Mouse (Mus musculus) olfactory bulb, adult 2 months (tissue): Measurements from ENCODE around the gene Gbe1. TPM values are rescaled to one million over a fixed set of nuclear protein-coding genes. Genes with fewer than 3 reads are reported as not detected.

Source experiments
- H3K27ac ChIP-seq: fragments of 200-500 bp; 2 replicates; pipeline ENCODE4 v1.5.1; 2012; ENCODE audit warnings: low read depth, low read length; ENCODE audit not compliant: insufficient read depth
- H3K4me1 ChIP-seq: fragments of 200-500 bp; 2 replicates; pipeline ENCODE4 v1.6.1; 2012; ENCODE audit warnings: low read length; ENCODE audit not compliant: control insufficient read depth, insufficient read depth
- H3K4me3 ChIP-seq: fragments of 200-500 bp; 2 replicates; pipeline ENCODE4 v1.5.1; 2012; ENCODE audit warnings: mild to moderate bottlenecking, low read depth, low read length, moderate library complexity; ENCODE audit not compliant: insufficient read depth
- CTCF ChIP-seq: fragments of 200-500 bp; IDR thresholded peaks from 2 replicates; pipeline ENCODE4 v1.5.1; 2012; ENCODE audit warnings: low read depth, mild to moderate bottlenecking, low read length, moderate library complexity; ENCODE audit not compliant: insufficient read depth
- POLR2A ChIP-seq: fragments of 200-500 bp; IDR thresholded peaks from 2 replicates; pipeline ENCODE4 v1.6.1; 2012; ENCODE audit warnings: mild to moderate bottlenecking, low read depth, low read length, moderate library complexity; ENCODE audit not compliant: insufficient read depth
- WGBS: fragments of 180-500 bp; shearing (Covaris S2); methylation state at CpG from one replicate; pipeline ENCODE4 v1.1.7; 2018; 5-methylcytosine and 5-hydroxymethylcytosine counted together
- polyA plus RNA-seq: library from polyadenylated mRNA; stranded (reverse); fragments of >200 nt; gene quantifications from 2 replicates; pipeline ENCODE4 v1.2.4, GENCODE M21; 2012; ENCODE audit warnings: low replicate concordance; ENCODE audit not compliant: missing spikeins, insufficient read depth, insufficient read length

The Gbe1 gene
- polyA plus RNA-seq, 1 experiment = not detected

DNA sequence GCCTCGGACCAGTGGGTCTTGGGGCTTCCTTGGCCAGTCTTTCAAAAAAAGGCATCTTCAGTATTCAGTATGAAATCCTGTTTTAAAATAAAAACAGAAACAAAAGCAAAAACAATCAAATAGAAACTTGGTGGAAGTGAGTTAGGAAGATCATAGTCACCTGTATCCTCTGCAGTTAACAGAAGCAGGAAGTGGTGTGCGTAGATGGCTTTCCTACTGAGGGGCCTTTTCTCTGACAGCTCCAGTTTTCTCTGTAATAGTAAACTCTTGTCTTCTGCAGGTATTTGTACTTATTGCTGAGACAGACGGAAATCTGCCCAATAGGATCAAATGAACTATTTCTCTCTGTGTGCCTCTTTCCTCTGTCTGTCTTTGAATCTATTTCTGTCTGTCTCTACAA is 81.5 kb downstream of the Gbe1 start:
- WGBS = 91% methylated on average over 3 of the region's 3 CpGs
- TF ChIP-seq POLR2A (no peak), CTCF (no peak)
- Histone ChIP-seq H3K4me3 (no peak overlapping the region), H3K4me1 (no peaks in the 10 kb centered on the region), H3K27ac (no peak overlapping the region)

DNA sequence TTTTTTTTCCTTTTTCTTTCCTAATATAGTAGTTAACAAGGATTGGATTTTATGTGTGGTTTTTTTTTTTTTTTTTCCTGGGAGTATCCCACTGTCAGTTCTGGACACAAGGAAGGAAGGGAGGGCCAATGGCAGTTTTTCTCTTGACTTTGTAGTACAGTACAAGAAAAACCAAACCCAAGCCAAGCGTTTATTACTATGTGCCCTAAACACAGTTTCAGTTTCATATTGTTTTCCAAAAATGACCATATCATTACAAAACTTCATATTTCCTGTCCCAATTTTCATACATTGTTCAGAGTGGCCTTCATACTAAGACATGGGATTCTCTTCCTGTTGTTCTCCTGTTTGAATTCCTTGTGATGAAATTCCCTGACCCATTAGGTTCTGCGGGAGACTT is 94.0 kb downstream of the Gbe1 start:
- TF ChIP-seq POLR2A (no peak), CTCF (no peak)
- Histone ChIP-seq H3K4me1 (no peaks in the 10 kb centered on the region), H3K27ac (no peak overlapping the region), H3K4me3 (no peak overlapping the region)
- 96% methylated on average over 2 of the region's 2 CpGs for WGBS

DNA sequence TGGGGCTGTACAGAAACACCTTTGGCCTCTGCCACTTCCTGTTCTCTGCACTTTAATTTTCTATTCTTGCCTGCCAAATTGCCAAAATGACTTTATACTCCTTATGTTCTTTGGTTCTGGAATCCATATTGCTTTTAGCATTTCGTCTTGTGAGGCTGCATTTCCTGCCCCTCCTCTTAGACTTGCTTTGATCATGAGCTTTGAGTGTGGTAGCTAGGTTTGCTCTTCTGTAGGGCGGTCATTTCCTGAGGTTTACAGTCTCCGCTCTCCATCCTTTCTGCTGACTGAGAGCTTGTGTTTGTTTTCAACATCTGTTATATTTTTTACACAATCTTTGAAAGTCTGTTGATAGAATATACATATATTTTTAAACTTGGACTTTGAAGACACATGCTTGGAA is 107.3 kb downstream of the Gbe1 start:
- TF ChIP-seq POLR2A = no peak
- Histone ChIP-seq H3K4me1 (no peaks in the 10 kb centered on the region), H3K4me3 (no peak overlapping the region), H3K27ac (no peak overlapping the region)
- 85% methylated on average over 3 of the region's 3 CpGs for WGBS

DNA sequence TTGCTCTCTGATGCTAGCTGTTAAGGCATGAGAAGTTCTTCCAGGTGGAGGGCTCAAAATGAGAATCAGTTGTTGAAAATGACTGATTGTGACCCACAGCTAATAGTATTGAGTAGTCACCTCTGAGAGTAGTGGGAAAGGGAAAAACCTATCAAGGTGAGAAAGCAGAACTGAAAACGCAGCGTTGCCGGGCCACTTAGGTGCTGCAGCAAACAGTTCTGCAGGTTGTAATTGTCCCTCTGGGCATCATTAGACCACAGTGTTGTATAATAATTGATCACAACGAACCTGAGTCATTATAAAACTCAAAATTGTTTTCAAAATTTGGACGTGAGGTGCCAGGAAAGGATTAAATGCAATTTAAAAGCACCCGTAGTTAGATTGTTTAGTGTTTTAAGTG is 135.8 kb downstream of the Gbe1 start:
- no peaks in the 10 kb centered on the region for H3K4me1 ChIP-seq
- no peak overlapping the region for H3K27ac ChIP-seq
- no peak for TF ChIP-seq POLR2A
- no peak for TF ChIP-seq CTCF
- WGBS = 81% methylated on average over 6 of the region's 6 CpGs
- H3K4me3 ChIP-seq = no peak overlapping the region

DNA sequence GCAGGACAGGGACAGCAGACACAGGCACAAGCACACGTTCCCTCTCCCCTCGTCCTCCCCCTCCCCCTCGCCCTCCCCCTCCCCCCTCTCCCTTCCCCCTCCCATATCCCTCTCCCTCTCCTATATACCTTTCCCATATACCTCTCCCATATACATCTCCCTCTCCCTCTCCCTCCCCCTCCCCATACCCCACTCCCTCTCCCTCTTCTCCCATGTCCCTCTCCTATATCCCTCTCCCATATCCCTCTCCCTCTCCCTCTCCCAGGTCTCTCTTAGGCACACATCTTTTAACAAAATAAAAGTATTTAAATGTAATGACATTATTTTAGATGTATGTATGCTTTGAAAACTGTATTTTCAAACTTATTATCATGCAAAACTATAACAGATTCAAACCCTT is 161.8 kb downstream of the Gbe1 start:
- no peaks in the 10 kb centered on the region for H3K4me1 ChIP-seq
- WGBS = 54% methylated on average over 3 of the region's 3 CpGs
- no peak overlapping the region for H3K27ac ChIP-seq
- no peak for TF ChIP-seq POLR2A
- TF ChIP-seq CTCF = no peak
- no peak overlapping the region for H3K4me3 ChIP-seq

DNA sequence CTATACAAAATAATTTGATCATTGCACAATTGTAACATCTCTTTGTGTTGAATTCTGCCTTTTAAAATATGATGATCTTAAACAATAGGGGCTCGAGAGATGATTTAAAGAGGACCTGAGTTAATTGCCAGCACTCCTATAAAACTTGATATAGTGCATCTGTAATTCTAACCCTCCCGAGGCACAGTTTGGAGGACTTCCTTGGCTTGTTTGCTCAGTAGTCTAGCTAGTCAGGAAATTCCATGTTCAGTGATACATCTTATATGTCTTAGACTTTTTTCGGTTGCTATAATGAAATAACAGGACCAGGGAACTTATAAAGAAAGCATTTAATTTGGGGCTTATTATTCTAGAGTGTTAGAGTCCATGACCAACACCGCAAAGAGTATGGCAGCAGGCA is 162.4 kb downstream of the Gbe1 start:
- TF ChIP-seq POLR2A = no peak
- TF ChIP-seq CTCF = no peak
- Histone ChIP-seq H3K4me1 (no peaks in the 10 kb centered on the region), H3K27ac (no peak overlapping the region), H3K4me3 (no peak overlapping the region)
- WGBS = 91% methylated on average over 4 of the region's 4 CpGs

DNA sequence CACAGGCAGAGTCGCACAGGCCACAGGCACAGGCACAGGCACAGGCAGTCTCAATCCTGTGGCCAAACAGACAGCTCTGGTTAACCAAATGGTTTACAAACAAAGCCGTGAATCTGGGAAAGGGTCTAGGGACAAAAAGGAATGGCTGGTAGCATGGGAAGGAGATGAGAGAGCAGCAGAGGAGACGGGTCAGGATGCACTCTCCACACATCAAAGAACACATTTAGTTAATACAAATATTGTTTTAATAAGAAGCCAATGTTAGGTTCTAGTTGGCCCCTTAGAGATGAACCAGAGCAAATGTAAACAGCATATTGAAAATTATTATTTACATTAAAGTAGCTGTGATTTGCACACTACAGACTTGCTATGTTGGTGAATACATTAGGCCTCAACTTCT is 166.7 kb downstream of the Gbe1 start:
- Histone ChIP-seq H3K27ac (no peak overlapping the region), H3K4me1 (no peaks in the 10 kb centered on the region), H3K4me3 (no peak overlapping the region)
- WGBS = 98% methylated on average over 3 of the region's 3 CpGs
- TF ChIP-seq POLR2A (no peak), CTCF (no peak)

DNA sequence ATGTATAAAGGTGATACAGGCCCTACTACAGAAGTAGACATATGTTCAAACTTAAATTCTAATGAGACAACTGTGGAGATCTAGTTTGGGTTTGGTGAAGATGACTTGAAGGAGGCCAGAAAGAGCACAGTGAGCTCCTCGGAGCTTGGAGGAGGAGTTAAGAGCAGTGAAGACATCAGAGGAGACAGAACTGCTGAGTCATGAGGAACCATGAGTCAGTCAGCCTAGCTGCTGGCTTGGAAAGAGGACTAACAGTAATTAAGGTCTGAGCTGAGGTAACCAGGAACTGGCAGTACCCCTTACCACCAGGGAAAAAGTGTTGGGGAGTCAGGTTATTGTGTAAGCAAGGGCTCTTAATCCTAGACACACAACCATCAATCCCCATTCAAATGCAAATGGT is 192.7 kb downstream of the Gbe1 start:
- 42% methylated on average over 1 of the region's 1 CpGs for WGBS
- no peak overlapping the region for H3K4me3 ChIP-seq

DNA sequence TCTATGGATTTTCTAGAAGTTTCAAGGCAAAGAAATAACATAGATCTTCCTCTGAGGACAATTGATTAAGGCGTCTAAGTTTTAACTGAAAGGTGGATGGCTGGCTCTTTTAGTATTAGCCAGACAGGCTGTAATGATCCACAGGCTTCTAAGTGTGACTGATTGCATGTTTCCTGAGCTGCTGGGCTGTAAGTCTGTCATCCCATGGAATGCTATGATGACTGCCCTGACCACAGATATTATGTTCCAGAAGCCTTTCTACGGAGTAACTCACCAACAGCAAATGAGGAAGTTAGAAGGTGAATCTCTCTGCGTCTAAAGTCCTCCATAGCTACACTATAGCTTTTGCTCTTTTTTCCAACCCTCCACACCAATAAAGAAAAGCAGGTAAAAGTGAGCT is 197.2 kb downstream of the Gbe1 start:
- no peaks in the 10 kb centered on the region for H3K4me1 ChIP-seq
- WGBS = 93% methylated on average over 3 of the region's 3 CpGs
- no peak overlapping the region for H3K27ac ChIP-seq
- no peak for TF ChIP-seq CTCF
- TF ChIP-seq POLR2A = no peak
- no peak overlapping the region for H3K4me3 ChIP-seq

More for the DNA sequence above, 192.7 kb downstream of the Gbe1 start:
- Histone ChIP-seq H3K27ac (no peak overlapping the region), H3K4me1 (no peaks in the 10 kb centered on the region)
- TF ChIP-seq POLR2A = no peak
- TF ChIP-seq CTCF = no peak

DNA sequence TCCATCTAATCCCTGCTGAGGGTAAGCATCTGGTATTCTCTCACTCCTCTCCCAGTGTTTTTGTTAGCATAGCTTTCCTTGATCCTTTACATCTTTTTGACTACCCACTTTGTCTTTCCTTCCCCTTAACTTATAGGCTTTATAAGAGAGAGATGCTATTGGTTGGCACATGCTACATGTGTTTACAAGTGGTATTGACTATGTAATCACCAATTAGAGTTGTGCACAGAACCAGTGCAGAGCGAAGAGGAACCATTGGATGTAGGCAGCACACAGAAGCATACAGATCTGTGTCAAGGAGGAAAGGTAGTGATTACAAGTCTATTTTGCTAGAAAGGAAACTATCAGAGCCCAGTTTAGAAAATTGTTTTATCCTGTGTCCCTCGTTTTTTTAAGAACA is 209.1 kb downstream of the Gbe1 start:
- Histone ChIP-seq H3K27ac (no peak overlapping the region), H3K4me1 (no peaks in the 10 kb centered on the region), H3K4me3 (no peak overlapping the region)
- 33% methylated on average over 2 of the region's 2 CpGs for WGBS
- TF ChIP-seq POLR2A (no peak), CTCF (no peak)

DNA sequence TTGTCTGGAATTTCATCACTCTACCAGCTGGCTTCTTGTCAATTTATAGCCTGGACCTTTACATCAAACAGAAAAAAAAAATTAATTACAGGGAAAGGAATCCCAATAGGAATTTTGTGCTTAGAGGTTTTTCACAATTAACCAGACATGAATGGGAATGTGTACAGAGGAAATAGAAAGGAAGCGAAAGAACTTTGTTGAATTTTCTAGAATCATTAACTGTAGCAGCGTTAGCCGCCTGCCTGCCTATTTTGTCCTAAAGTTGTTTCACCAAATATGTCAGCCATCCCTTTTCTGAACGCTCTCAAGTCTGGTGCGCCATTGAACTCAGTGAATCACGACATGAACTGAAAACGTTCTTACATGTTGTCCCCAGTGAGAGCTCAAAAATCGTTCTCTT is 209.8 kb downstream of the Gbe1 start:
- Histone ChIP-seq H3K4me3 (no peak overlapping the region), H3K4me1 (no peaks in the 10 kb centered on the region), H3K27ac (no peak overlapping the region)
- TF ChIP-seq POLR2A (no peak), CTCF (no peak)
- 48% methylated on average over 8 of the region's 8 CpGs for whole genome bisulfite sequencing
